In genomic region chr1:21010282-21010800, GRCm38 (mm10) we compare ENCODE assay signal across 16 mouse cellular contexts. TPM values are rescaled to one million over a fixed set of nuclear protein-coding genes. Genes with fewer than 3 reads are reported as not detected.
A peak's percentile ranks its signal among the peaks of the same experiment; 100 is the strongest.
DNase-seq lines count a peak whose midpoint lies in the region; ATAC-seq and TF ChIP-seq lines count a peak whose summit lies in the region.
"Had no signal": no experiment of that assay in that cellular context is flagged by ENCODE, and none has a peak within 500 bp of the region (broad histone marks: within the 10 kb centered on the region; RNA-seq: fewer than 3 reads in every experiment).

No protein-coding gene starts in this region.

- no peaks in the 10 kb centered on the region for H3K9me3 ChIP-seq in heart, embryonic 11.5 days (replicated peaks; ENCODE audit: control insufficient read depth, low read length)
- no peaks in the 10 kb centered on the region for H3K9me3 ChIP-seq in lung, embryonic 16.5 days (ENCODE audit: control insufficient read depth, low read length)
- H3K9me3 ChIP-seq in stomach, postnatal 0 days (ENCODE audit: control insufficient read depth, low read length): no peaks in the 10 kb centered on the region
- H3K9me3 ChIP-seq: liver, embryonic 12.5 days; midbrain, embryonic 15.5 days had no signal

- peaks cover 3% of the 10 kb centered on the region for H3K4me1 ChIP-seq in heart, embryonic 11.5 days (ENCODE audit: control insufficient read depth, insufficient read depth, low read length)
- H3K4me1 ChIP-seq in lung, embryonic 16.5 days (replicated peaks; ENCODE audit: control insufficient read depth, insufficient read depth, low read length): peaks cover 4% of the 10 kb centered on the region
- 0 out of 2 replicates have a peak, but pooled peaks cover 2% of the 10 kb centered on the region for H3K4me1 ChIP-seq in stomach, postnatal 0 days (replicated peaks; ENCODE audit: control insufficient read depth, insufficient read depth)
- H3K4me1 ChIP-seq: midbrain, embryonic 15.5 days had no signal

- no peak overlapping the region for H3K4me2 ChIP-seq in heart, embryonic 11.5 days
- no peak overlapping the region for H3K4me2 ChIP-seq in lung, embryonic 16.5 days (ENCODE audit: low read depth, low read length)
- H3K4me2 ChIP-seq in stomach, postnatal 0 days (replicated peaks; ENCODE audit: low read depth): no peak overlapping the region
- H3K4me2 ChIP-seq: liver, embryonic 12.5 days; midbrain, embryonic 15.5 days had no signal

- no peak for TF ChIP-seq CTCF in stomach, postnatal 0 days (IDR thresholded peaks at IDR 0.05; ENCODE audit: low read depth)

- WGBS in heart, embryonic 11.5 days (ENCODE audit: insufficient replicate concordance): 65% methylated on average over 6 of the region's 6 CpGs
- 64% methylated on average over 6 of the region's 6 CpGs for WGBS in lung, embryonic 16.5 days
- 69% methylated on average over 6 of the region's 6 CpGs for WGBS in stomach, postnatal 0 days

- no peak for DNase-seq in heart, adult 9 months (ENCODE audit: low spot score in 2 of 2)
- DNase-seq in thymus, postnatal 14 days: peak; percentile 1
- DNase-seq in thymus, postnatal 4 days: no peak
- DNase-seq in stomach, postnatal 0 days (ENCODE audit: low spot score): no peak
- DNase-seq in thymus, postnatal 0 days (ENCODE audit: low spot score): no peak
- no peak for DNase-seq in neural tube, embryonic 10.5 days (ENCODE audit: extremely low spot score, low spot score)
- DNase-seq: adrenal gland, adult 2 months; cerebellum, adult 2 months; gastrocnemius, postnatal 36 days; kidney, adult 9 months; right cerebral cortex, postnatal 4 days; thymus, postnatal 25 days had no signal

- H3K36me3 ChIP-seq in heart, embryonic 11.5 days (ENCODE audit: control insufficient read depth, insufficient read depth, low read length): peaks cover 2% of the 10 kb centered on the region; the same call in 1 of the 2 replicates
- peaks cover 18% of the 10 kb centered on the region for H3K36me3 ChIP-seq in lung, embryonic 16.5 days (ENCODE audit: control insufficient read depth, insufficient read depth, low read length)
- peaks cover 2% of the 10 kb centered on the region for H3K36me3 ChIP-seq in stomach, postnatal 0 days (ENCODE audit: control insufficient read depth, insufficient read depth, low read length)
- H3K36me3 ChIP-seq: midbrain, embryonic 15.5 days had no signal

- no peak overlapping the region for H3K4me3 ChIP-seq in heart, embryonic 11.5 days (ENCODE audit: low read depth, low read length)
- no peak overlapping the region for H3K4me3 ChIP-seq in lung, embryonic 16.5 days (ENCODE audit: low read length)
- no peak overlapping the region for H3K4me3 ChIP-seq in stomach, postnatal 0 days (ENCODE audit: low read depth, low read length)
- H3K4me3 ChIP-seq: liver, embryonic 12.5 days; midbrain, embryonic 15.5 days had no signal

- no peak for TF ChIP-seq EP300 in stomach, postnatal 0 days (optimal IDR thresholded peaks at IDR 0.05)

- H3K27me3 ChIP-seq in heart, embryonic 11.5 days (ENCODE audit: control insufficient read depth, insufficient read depth, low read length): no peaks in the 10 kb centered on the region
- H3K27me3 ChIP-seq in lung, embryonic 16.5 days (ENCODE audit: control insufficient read depth, insufficient read depth, low read depth, low read length): no peaks in the 10 kb centered on the region
- no peaks in the 10 kb centered on the region for H3K27me3 ChIP-seq in stomach, postnatal 0 days (ENCODE audit: control insufficient read depth, insufficient read depth, low read length)
- H3K27me3 ChIP-seq: liver, embryonic 12.5 days; midbrain, embryonic 15.5 days had no signal

- ATAC-seq in heart, embryonic 11.5 days (replicated peaks; ENCODE audit: insufficient number of reproducible peaks, low FRiP score, low TSS enrichment): no peak
- peak; percentile 68 for ATAC-seq in lung, embryonic 16.5 days (ENCODE audit: low read depth)
- ATAC-seq in stomach, postnatal 0 days (ENCODE audit: low FRiP score, low TSS enrichment): no peak
- ATAC-seq: liver, embryonic 12.5 days; midbrain, embryonic 15.5 days had no signal

- H3K9ac ChIP-seq in heart, embryonic 11.5 days (ENCODE audit: low read depth, low read length): no peak overlapping the region
- no peak overlapping the region; the same call in 1 of the 2 replicates for H3K9ac ChIP-seq in lung, embryonic 16.5 days (ENCODE audit: low read length)
- H3K9ac ChIP-seq in stomach, postnatal 0 days (ENCODE audit: low read length): no peak overlapping the region
- H3K9ac ChIP-seq: liver, embryonic 12.5 days; midbrain, embryonic 15.5 days had no signal

- H3K27ac ChIP-seq in heart, embryonic 11.5 days (ENCODE audit: low read depth, low read length): peak overlapping the region; percentile 4; the same call in 1 of the 2 replicates
- peak overlapping the region; percentile 58 for H3K27ac ChIP-seq in lung, embryonic 16.5 days (ENCODE audit: low read length)
- 0 out of 2 replicates have a peak overlapping the region, but pooled peaks have one; percentile 4 for H3K27ac ChIP-seq in stomach, postnatal 0 days (replicated peaks)
- H3K27ac ChIP-seq: liver, embryonic 12.5 days; midbrain, embryonic 15.5 days had no signal

RNA-seq across cellular contexts. Expression of gene Efhc1, which starts 58.9 kb away (rescaled TPM):
- polyA plus RNA-seq in heart, embryonic 11.5 days (2014; fragmentation: Nextera tagmentation; extraction: Ambion mirVana): 0.66 and 1.3 TPM in 2 replicates
- polyA plus RNA-seq in lung, embryonic 16.5 days (2015; fragmentation: Nextera tagmentation; extraction: Ambion mirVana): 8.1 and 9.9 TPM in 2 replicates
- 1.5 and 1.7 TPM in 2 replicates for polyA plus RNA-seq in stomach, postnatal 0 days (2015; fragmentation: Nextera tagmentation; extraction: Ambion mirVana)
- 0.88 and 1.3 TPM in 2 replicates for polyA plus RNA-seq in thymus, postnatal 0 days (2015; fragmentation: Nextera tagmentation; extraction: Ambion mirVana)

Comparison
In these comparisons a context has a peak if more than half of its experiments do, and no peak if none do; other contexts are left out.
1. H3K27ac ChIP-seq: peak in every context shown above with its lines; median percentile 58 in lung, embryonic 16.5 days; 4 in heart, embryonic 11.5 days; 4 in stomach, postnatal 0 days.